Mouse (Mus musculus) megakaryocyte-erythroid progenitor cell, adult 5-6 weeks (primary cell): ENCODE measurements around the gene Klhl30. TPM values are rescaled to one million over a fixed set of nuclear protein-coding genes. Genes with fewer than 3 reads are reported as not detected.

Experiments
- total RNA-seq, 2 experiments: library from RNA; stranded (forward) in 1 of 2; stranded (reverse) in 1 of 2; fragments of 200-1000, 215-1000 nt in 1 of 2; fragments of >200 nt in 1 of 2; fragmentation: Nextera tagmentation in 1 of 2; gene quantifications; 2 replicates each; pipeline ENCODE4 v1.2.3; 2014 to 2017

The Klhl30 gene
- total RNA-seq, 2 experiments from 2014 or later: 0.20 TPM; not detected in 1

Other genes with a start within 250 kb of the Klhl30 start
- gene Rbm44, start 205.9 kb upstream of the Klhl30 start, total RNA-seq (2014; fragmentation: Nextera tagmentation): 3.8 and 9.0 TPM in 2 replicates
- gene Rbm44, start 205.9 kb upstream of the Klhl30 start, total RNA-seq (2017): 5.6 and 11.7 TPM in 2 replicates
- gene Ramp1, start 171.2 kb upstream of the Klhl30 start, total RNA-seq (2014; fragmentation: Nextera tagmentation): 18.7 and 24.7 TPM in 2 replicates
- gene Ramp1, start 171.2 kb upstream of the Klhl30 start, total RNA-seq (2017): 28.4 and 48.3 TPM in 2 replicates
- gene Ube2f, start 100.7 kb upstream of the Klhl30 start, total RNA-seq (2014; fragmentation: Nextera tagmentation): 69.5 and 73.1 TPM in 2 replicates
- gene Ube2f, start 100.7 kb upstream of the Klhl30 start, total RNA-seq (2017): 44.1 and 62.4 TPM in 2 replicates
- 64.1 and 65.3 TPM in 2 replicates for gene Scly, start 52.7 kb upstream of the Klhl30 start, total RNA-seq (2014; fragmentation: Nextera tagmentation)
- gene Scly, start 52.7 kb upstream of the Klhl30 start, total RNA-seq (2017): 31.7 and 40.4 TPM in 2 replicates
- 0.26 and 0.37 TPM in 2 replicates for gene Espnl, start 28.9 kb upstream of the Klhl30 start, total RNA-seq (2014; fragmentation: Nextera tagmentation)
- 0.15 TPM in 1 of 2 replicates, not detected in the other for gene Espnl, start 28.9 kb upstream of the Klhl30 start, total RNA-seq (2017)
- 2.0 and 2.3 TPM in 2 replicates for gene Erfe, start 15.4 kb downstream of the Klhl30 start, total RNA-seq (2014; fragmentation: Nextera tagmentation)
- gene Erfe, start 15.4 kb downstream of the Klhl30 start, total RNA-seq (2017): 0.04 and 0.42 TPM in 2 replicates
- 137 and 199 TPM in 2 replicates for gene Ilkap, start 47.8 kb downstream of the Klhl30 start, total RNA-seq (2014; fragmentation: Nextera tagmentation)
- gene Ilkap, start 47.8 kb downstream of the Klhl30 start, total RNA-seq (2017): 163 and 170 TPM in 2 replicates
- gene Hes6, start 63.0 kb downstream of the Klhl30 start, total RNA-seq (2014; fragmentation: Nextera tagmentation): 20.1 and 22.5 TPM in 2 replicates
- 13.8 and 17.3 TPM in 2 replicates for gene Hes6, start 63.0 kb downstream of the Klhl30 start, total RNA-seq (2017)
- gene Per2, start 108.3 kb downstream of the Klhl30 start, total RNA-seq (2014; fragmentation: Nextera tagmentation): 9.5 and 11.7 TPM in 2 replicates
- 3.3 and 4.2 TPM in 2 replicates for gene Per2, start 108.3 kb downstream of the Klhl30 start, total RNA-seq (2017)
- gene Traf3ip1, start 143.6 kb downstream of the Klhl30 start, total RNA-seq (2014; fragmentation: Nextera tagmentation): 7.0 and 12.1 TPM in 2 replicates
- 7.1 and 10.1 TPM in 2 replicates for gene Traf3ip1, start 143.6 kb downstream of the Klhl30 start, total RNA-seq (2017)
- gene Asb1, start 189.5 kb downstream of the Klhl30 start, total RNA-seq (2014; fragmentation: Nextera tagmentation): 10.9 and 11.9 TPM in 2 replicates
- gene Asb1, start 189.5 kb downstream of the Klhl30 start, total RNA-seq (2017): 13.1 and 20.5 TPM in 2 replicates